Mouse (Mus musculus): Measurements from ENCODE around the gene H2-Eb1. TPM values are rescaled to one million over a fixed set of nuclear protein-coding genes. Genes with fewer than 3 reads are reported as not detected.

The H2-Eb1 gene
- total RNA-seq (2021), result 1 to 10 TPM; 1.6 to 2.0 TPM
- long read RNA-seq, partial matches to known transcripts, result 0 of 1 reads
- long read RNA-seq, other reads (novel, unspliced or antisense), result 0 of 1 reads

- peak; percentile 80 to 97 for DNase-seq (ENCODE audit: low spot score in 2 of 2)
These were observed at the start of gene H2-Eb1 for GRCm38 (mm10) chr17:34305380-34306030. Gene H2-Eb1 (plus strand): TSS chr17:34305867.

GRCm38 (mm10) chr17:34256501-34256900 lies 49.2 kb upstream of the H2-Eb1 start:
- DNase-seq (ENCODE audit: low spot score in 2 of 2), result no peak

DNA sequence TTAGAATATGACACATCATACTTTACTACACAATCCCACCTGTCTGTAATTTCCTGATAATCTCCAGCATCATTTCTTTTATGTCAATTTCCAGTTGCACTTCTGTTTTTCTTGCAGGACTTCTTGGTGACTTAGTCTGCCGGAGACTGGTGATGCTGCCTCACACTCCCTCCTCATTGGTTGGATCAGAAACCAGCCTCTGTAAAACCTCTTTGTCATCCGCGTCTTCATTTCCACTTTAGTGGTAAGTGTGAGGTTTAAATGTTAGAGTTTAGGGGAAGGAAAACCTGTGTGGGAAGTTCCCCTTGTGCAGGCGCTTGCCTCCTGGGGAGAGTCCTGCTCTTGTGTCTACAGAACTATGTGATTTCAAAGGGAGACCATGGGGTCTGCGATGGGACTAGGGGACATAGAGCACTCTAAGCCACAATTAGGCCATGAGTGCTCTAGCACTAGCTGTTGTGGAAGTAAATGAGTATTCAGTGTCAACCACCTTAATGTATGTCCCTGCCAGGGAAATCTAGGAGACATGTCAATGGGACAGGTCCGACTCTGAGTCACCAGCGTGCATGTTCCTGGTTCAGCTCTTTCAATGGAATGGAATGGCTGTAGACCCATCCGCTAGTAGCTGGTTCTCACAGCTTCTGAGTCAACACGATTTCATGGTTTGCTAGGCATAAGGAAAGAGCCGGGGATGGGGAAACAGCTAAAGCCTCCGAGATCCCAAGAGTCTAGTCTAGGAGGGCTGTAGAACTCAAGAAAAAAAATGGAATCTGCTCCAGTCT lies 47.9 kb upstream of the H2-Eb1 start, which contains the start of gene H2-Ab1:
TSS of gene H2-Ab1 (plus strand) at position 96 of the 782 bp plus-strand sequence.
- peak; percentile 63 to 89 for DNase-seq (ENCODE audit: low spot score in 2 of 2)

DNA sequence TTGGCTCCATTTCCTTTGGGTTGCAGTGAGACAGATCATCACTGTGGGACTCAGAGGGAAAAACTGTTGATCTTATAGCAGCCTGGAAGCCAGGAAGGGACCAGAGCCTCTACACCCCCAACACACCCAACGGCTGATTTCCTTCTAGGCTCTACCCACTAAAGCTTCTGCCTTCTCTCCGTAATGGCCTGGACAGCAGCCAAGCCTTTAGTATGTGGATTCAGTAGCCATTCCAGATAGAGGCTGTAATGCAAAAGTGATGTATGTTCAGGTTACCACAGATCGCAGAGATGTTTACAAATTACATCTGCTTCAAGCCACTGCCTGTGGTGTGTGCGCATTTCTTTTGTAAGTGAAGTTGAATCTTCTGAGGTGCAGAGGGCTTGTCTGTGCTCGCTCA lies 45.1 kb upstream of the H2-Eb1 start:
- DNase-seq (ENCODE audit: low spot score in 2 of 2), result no peak

- peak in 1 of 2 experiments; percentile 88 for DNase-seq (ENCODE audit: low spot score in 2 of 2)
These were observed 44.2 kb upstream of the H2-Eb1 start for GRCm38 (mm10) chr17:34261502-34261901.

- DNase-seq (ENCODE audit: low spot score in 2 of 2), result peak; percentile 57 to 90
These were observed 42.6 kb upstream of the H2-Eb1 start for GRCm38 (mm10) chr17:34263068-34263467.

DNA sequence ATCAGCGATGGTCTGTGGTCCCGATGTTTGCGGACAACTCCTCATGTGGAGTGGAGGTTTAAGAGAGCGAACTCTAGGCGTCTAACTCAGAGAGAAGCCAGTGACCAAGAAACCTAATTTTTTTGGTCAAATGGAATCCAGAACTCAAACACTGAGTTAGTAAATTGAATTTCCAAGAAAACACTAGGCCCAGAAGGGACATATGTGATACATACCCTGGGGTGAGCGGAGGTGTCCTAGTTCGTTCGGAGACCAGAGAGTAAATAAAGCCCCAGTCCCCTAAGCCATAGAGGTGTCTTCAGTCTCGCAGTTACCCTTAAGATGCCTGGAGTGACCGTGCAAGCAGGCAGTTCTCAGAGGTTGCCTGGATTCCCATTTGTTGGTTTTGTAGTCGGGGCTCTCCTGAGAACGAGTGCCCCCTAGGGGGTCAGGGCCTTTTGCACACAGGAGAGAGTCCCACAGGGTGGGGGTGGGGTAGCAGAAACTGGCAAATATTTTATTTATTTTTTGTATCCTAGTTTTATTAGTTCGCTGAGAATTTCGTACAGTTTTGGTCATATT lies 41.8 kb upstream of the H2-Eb1 start:
- DNase-seq (ENCODE audit: low spot score in 2 of 2), result no peak

DNA sequence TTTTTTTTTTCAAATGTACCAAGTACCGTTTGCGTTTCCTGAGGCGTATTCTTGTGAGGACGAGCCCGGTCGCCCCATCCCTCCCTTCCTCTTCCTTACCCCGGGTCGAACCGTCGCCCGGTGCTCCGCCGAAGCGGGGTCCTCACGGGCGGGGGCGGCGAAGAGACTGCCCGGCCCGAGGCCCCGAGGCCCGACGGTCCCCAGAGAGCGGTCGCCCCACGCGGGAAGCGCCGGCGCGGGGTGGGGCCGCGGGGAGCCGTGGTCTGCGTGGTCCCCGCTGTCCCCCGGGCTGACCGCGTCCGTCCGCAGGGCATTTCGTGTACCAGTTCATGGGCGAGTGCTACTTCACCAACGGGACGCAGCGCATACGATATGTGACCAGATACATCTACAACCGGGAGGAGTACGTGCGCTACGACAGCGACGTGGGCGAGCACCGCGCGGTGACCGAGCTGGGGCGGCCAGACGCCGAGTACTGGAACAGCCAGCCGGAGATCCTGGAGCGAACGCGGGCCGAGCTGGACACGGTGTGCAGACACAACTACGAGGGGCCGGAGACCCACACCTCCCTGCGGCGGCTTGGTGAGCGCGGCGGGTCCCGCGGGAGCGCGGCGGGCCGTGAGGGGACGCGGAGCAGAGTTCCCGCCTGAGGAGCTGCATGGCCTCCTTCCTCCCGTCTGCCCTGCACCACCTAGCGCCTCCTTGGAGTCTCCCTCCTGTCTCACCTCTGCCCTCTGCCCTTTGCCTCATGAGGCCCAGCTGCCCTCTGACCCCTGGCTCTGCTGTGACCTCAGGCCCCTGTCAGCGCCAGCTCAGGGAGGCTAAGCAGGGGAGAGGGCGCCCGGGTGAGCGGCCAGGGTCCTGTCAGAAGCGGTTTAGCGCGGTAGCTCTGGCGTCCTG lies 41.0 kb upstream of the H2-Eb1 start:
- no peak for DNase-seq (ENCODE audit: low spot score in 2 of 2)

DNA sequence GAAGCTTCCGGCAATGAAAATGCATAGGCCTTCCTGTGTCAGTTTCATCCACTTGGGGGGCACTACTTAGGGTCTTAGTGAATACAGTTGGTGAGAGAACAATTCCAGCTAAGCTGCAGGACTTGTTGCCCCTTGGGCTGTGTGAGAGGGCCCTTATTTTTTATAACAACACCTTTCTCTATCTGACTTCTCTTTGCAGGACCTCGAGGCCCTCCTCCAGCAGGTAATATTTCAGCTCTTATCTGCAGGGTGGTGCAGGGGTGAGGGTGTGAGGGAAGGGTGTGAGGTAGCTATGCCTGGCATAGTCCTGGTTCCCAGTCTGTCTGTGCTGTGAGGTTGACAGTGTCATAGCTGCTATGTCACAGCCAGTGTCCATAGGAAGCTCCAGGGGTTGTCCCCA lies 37.4 kb upstream of the H2-Eb1 start:
- no peak for DNase-seq (ENCODE audit: low spot score in 2 of 2)

DNA sequence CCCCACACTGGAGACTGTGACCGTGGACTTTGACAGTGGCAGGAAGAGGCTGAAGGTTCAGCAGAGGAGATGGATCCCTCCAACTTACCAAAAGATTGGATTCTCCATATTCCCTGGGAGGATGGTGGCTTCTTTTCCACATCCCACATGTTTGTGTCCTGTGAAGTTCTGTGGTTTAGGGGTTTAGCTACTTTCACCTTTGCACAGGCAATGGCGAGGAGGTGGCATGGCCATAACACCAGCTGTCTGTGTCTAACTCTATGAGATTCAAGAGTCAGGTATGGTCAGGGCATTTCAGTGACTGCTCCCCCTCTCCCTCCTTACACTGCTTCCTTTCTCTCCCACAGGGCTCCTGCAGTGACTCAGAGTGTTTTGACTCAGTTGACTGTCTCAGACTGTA lies 36.9 kb upstream of the H2-Eb1 start:
- DNase-seq (ENCODE audit: low spot score in 2 of 2), result no peak

DNA sequence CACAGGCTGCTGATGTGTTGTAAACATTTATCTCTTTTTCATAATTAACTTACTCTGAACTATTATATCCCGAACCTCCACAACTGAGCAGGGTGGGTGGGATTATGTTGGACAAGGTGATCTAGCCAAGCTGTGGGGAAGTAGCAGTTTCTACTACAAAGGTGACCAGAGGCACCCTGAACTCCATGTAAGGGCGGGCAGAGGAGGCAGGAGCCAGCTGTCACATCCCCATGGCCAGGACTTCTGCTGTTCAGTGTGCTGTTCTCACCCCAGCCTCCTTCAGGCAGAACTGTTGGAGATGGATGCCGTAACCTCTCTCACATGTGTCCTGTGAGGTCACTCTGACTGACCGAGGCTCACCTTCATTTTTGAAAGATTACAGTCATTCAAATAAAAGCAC lies 35.9 kb upstream of the H2-Eb1 start:
- no peak for DNase-seq (ENCODE audit: low spot score in 2 of 2)

GRCm38 (mm10) chr17:34270230-34270629 lies 35.4 kb upstream of the H2-Eb1 start:
- no peak for DNase-seq (ENCODE audit: low spot score in 2 of 2)

- DNase-seq (ENCODE audit: low spot score in 2 of 2), result no peak
These were observed 34.7 kb upstream of the H2-Eb1 start for GRCm38 (mm10) chr17:34270940-34271339.

DNA sequence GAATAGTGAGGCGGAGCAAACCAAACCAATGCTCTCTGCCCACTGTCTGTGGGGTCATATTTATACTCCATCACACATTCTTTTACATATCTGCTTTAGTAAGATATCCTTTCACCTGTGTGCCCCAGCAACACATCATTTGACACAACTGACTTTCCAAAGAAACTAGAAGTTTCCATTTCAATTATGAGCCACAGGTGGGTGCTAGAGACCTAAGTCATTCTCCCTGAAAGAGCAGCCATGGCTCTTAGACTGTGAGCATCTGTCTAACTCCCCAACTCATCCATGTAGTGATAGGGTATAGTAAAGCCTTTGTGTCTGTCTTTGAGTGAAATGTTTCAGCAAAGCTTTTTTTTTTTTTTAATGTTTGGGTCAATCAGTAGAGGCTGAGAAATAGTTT lies 33.6 kb upstream of the H2-Eb1 start:
- no peak for DNase-seq (ENCODE audit: low spot score in 2 of 2)

DNA sequence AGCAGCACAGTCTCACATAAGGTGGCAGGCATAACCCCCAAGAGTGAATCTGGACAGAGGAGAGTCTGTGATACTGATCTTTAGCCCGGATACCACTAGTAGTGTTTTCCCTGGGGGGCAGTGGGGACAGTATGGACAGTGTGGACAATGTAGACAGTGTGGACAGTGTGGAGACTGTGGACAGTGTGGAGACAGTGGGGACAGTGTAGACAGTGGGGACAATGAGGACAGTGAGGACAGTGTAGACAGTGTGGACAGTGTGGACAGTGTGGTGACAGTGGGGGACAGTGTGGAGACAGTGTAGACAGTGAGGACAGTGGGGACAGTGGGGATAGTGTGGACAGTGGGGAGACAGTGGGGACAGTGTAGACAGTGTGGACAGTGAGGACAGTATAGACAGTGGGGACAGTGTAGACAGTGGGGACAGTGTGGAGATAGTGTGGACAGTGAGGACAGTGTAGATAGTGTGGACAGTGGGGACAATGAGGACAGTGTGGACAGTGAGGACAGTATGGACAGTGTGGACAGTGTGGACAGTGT lies 25.1 kb upstream of the H2-Eb1 start:
- no peak for DNase-seq (ENCODE audit: low spot score in 2 of 2)

GRCm38 (mm10) chr17:34281836-34282235 lies 23.8 kb upstream of the H2-Eb1 start:
- no peak for DNase-seq (ENCODE audit: low spot score in 2 of 2)

DNA sequence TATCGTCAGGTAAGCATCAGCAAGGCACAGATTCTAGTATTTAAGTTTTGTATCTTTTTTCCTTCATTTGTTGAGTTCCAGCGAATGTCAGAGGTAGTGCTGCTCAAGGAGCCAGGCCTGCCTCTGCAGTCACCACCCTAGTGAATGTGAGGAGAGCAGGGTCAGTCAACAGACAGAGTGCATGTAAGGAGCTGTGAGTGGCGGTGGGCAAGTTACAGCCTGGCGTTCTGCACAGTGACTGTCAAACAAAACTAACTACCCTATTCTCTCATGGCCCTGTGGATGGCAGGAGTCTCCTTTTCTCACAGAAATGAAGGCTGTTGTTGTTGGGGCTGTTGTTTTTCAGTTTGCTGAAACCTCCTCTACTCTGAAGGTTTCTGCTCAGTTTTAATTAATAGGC lies 20.3 kb upstream of the H2-Eb1 start:
- no peak for DNase-seq (ENCODE audit: low spot score in 2 of 2)

DNA sequence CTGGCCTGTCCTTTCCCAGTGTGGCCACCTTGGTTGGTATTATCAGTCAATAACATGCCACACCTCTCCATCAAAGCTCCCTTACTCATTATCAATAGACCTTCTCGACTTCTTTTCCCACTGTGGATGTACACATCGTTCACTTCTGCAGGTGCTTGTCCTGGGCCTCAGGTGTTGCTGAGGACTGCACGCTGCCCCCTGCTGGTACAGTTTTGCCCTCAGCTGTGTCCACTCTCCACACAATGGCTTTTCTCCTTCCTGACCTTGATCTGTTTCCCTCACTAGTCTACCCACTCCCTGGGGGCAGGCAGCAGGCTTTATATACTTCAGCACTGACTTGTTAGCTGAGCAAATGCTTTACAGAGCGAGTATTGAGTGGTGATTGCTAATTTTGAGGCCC lies 19.8 kb upstream of the H2-Eb1 start:
- no peak for DNase-seq (ENCODE audit: low spot score in 2 of 2)

DNA sequence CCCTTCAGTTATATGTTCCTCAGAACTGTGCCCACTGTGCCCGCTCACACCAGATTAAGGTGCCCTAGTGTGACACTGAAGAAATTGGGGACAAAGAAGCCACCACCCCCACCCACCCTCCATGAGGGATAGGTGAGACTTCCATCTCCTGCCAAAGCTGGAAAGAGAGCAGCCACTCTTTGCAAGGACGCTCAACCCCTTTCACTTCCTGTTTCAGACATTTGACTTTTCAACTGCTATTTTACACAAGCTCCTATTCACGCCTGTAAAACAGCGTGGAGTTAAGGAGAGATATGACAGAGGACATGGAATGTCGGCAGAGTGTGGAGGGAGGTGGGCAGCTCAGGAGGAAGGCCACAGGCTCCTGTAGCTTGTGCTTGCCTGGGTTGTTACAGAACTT lies 19.2 kb upstream of the H2-Eb1 start:
- DNase-seq (ENCODE audit: low spot score in 2 of 2), result no peak

GRCm38 (mm10) chr17:34286999-34287398 lies 18.7 kb upstream of the H2-Eb1 start:
- no peak for DNase-seq (ENCODE audit: low spot score in 2 of 2)

DNA sequence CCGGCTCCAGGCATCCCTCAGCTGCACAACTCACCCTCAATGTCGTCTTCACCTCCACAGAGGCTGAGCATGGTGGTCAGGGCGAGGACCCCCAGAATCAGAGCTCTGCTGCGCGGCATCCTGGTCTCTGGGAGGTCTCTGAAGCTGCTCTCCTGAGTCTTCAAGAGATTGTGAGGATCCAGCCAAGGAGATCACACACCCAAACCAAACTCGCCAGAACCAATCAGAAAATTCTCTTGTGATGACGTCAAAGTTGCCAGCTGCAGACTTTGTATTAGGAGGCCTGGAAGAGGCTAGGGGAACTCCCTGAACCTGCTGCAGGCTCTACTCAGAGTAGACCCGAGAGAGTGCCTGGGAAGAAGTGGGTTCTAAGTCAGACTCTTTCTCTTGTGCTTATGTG lies 18.0 kb upstream of the H2-Eb1 start, which contains the start of gene H2-Aa:
TSS of gene H2-Aa (minus strand) at position 176 of the 400 bp plus-strand sequence.
- DNase-seq (ENCODE audit: low spot score in 2 of 2), result peak; percentile 48 to 90

Data from layer of hippocampus, adult 18-20 months (tissue).